Mouse (Mus musculus): ENCODE data around the gene Olfr668.
"Not testable (repeated sequence)": the region's sequence is repeated elsewhere in the genome, so short reads cannot be mapped to it uniquely, and the experiment has no call there.

Gene Olfr668

GRCm38 (mm10) chr7:104927957-104928356, at the start of gene Olfr668:
Gene Olfr668 (minus strand): TSS chr7:104928057.
- no peak for DNase-seq

GRCm38 (mm10) chr7:104972507-104972906, 44.6 kb upstream of the Olfr668 start:
- DNase-seq, result not testable (repeated sequence)

GRCm38 (mm10) chr7:104962520-104962919, 34.7 kb upstream of the Olfr668 start, which contains the start of gene Olfr670:
Gene Olfr670 (minus strand): TSS chr7:104962620.
- DNase-seq, result no peak

- DNase-seq, result not testable (repeated sequence)
Measured at GRCm38 (mm10) chr7:104950234-104950633, 22.4 kb upstream of the Olfr668 start.

- no peak for DNase-seq
Measured at GRCm38 (mm10) chr7:104933940-104934339, 6.1 kb upstream of the Olfr668 start, which contains the start of gene Olfr669. Gene Olfr669 (plus strand): TSS chr7:104934240.

- DNase-seq, result no peak
Measured at GRCm38 (mm10) chr7:104921382-104921781, 6.5 kb downstream of the Olfr668 start, which contains the start of gene Olfr667. Gene Olfr667 (minus strand): TSS chr7:104921482.

GRCm38 (mm10) chr7:104895852-104896251, 32.0 kb downstream of the Olfr668 start, which contains the start of gene Olfr666:
Gene Olfr666 (minus strand): TSS chr7:104895952.
- DNase-seq, result no peak

- no peak for DNase-seq
Measured at GRCm38 (mm10) chr7:104877731-104878130, 50.1 kb downstream of the Olfr668 start, which contains the start of gene Olfr665. Gene Olfr665 (plus strand): TSS chr7:104878031.
